Mouse (Mus musculus): ENCODE results near the gene Tuba3a. TPM values are rescaled to one million over a fixed set of nuclear protein-coding genes. Genes with fewer than 3 reads are reported as not detected.
"Not testable (repeated sequence)": the region's sequence is repeated elsewhere in the genome, so short reads cannot be mapped to it uniquely, and the experiment has no call there.

The Tuba3a gene
- total RNA-seq, 2 experiments from 2014 or later, result not detected

GRCm38 (mm10) chr6:125307091-125307490 lies 21.2 kb upstream of the Tuba3a start:
- DNase-seq (ENCODE audit: low spot score in 2 of 2), result no peak

DNA sequence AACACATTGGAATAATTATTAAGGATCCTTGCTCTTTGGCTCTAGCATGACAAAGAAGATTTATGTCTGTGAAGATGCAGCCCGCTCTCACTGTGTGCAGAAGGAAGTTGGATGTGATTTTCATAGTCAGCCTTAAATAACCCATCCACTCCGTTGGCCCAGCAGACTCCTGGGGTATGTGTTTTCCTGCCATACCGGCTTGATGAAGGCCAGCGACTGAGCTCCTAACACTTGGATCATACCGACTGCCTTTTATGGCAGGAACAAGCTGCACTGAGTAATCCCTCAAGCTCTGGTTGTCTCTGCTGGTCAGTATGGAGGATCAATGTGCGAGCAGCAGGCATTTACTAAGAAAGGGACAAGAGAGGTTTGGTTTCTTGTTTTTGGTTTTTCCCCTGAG lies 19.6 kb upstream of the Tuba3a start:
- no peak for DNase-seq (ENCODE audit: low spot score in 2 of 2)

- not testable (repeated sequence) for DNase-seq (ENCODE audit: low spot score in 2 of 2)
Measured at GRCm38 (mm10) chr6:125304408-125304807, 18.6 kb upstream of the Tuba3a start.

- no peak for DNase-seq (ENCODE audit: low spot score in 2 of 2)
Measured at GRCm38 (mm10) chr6:125303242-125303641, 17.4 kb upstream of the Tuba3a start.

DNA sequence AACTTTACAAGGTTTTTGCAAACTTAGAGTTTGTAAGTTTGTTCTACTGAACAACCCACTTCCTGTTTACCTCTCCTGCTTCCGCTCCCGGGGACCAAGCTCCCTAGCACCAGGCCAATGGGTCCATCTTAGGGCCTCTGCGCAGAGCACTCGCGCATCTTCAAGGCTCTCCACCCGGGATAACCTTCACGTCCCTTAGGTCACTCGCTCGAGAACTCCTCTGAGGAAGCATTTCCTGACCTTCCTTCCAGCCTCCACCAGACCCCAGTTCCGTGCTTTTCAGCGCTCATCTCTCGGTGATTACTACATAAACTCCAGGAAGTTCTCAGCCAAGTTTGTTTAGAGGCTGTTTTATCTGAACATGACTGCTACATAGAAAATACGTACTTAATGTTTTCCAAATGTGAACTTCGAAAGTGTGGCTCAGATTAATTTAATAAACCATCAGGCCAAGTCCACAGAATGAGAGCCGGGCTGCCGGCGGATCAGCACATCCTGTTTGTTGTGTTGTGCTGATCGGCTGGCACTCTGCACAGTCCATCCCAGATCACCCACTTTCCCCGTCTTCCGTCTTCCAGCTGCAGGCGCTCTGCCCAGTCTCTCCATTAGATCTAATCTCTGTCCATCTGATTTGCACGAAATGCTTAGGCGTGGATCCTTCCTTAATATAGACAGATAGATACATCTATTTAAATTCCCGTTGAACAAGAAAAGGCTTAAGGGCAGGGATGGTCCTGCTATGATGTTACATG lies 16.6 kb upstream of the Tuba3a start:
- no peak for DNase-seq (ENCODE audit: low spot score in 2 of 2)

- DNase-seq (ENCODE audit: low spot score in 2 of 2), result no peak
Measured at GRCm38 (mm10) chr6:125300982-125301381, 15.1 kb upstream of the Tuba3a start.

DNA sequence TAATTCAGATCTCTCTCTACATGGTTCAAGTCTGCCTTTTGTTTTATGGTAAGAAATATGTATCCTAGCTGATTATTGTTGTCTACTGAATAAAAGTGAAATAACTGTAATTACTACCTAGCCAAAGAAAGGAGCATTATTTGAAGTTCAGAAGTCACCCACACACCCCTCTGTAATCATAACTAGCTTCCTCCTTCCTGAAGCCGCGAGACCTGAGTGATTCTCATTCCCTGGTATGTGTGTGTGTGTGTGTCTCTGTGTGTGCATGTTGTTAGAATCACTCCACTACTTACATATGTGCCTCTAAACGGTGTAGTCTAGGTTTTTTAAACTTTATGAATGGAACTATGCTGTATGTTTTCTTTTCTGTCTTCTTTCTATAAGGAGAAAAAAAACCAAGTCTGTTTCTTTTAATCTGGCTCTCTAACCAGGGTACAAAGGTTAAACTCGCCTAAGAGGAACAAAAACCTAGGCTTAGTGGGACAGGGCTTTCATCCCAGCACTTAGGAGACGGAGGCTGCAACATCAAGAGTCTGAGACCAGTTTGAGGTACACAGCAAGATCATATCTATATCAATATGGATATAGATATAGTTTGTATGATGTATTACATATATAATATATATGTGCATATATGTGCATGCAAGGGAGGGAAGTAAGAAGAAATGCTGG lies 11.4 kb upstream of the Tuba3a start:
- DNase-seq (ENCODE audit: low spot score in 2 of 2), result no peak

- DNase-seq (ENCODE audit: low spot score in 2 of 2), result no peak
Measured at GRCm38 (mm10) chr6:125294049-125294448, 8.2 kb upstream of the Tuba3a start.

DNA sequence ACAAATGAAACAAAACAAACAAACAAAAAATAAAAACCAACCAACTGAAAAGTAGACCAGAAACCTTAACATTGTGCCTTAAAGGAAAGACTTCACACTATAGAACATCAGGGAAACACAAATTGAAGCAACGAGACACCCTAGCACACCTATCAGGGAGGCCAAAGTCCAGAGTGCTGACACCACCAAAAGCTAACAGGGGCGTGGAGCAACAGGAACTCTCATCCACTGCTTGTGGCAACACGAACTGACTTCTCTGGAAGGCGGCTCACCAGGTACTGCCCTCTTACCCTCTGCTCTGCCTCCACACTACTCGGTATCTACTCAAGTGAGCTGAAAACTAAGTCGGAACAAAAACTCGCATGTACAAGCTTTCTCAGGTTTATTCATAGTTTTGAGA lies 6.4 kb upstream of the Tuba3a start:
- DNase-seq (ENCODE audit: low spot score in 2 of 2), result no peak

GRCm38 (mm10) chr6:125291329-125291728 lies 5.5 kb upstream of the Tuba3a start:
- DNase-seq (ENCODE audit: low spot score in 2 of 2), result no peak

GRCm38 (mm10) chr6:125288730-125289129 lies 2.9 kb upstream of the Tuba3a start:
- no peak for DNase-seq (ENCODE audit: low spot score in 2 of 2)

DNA sequence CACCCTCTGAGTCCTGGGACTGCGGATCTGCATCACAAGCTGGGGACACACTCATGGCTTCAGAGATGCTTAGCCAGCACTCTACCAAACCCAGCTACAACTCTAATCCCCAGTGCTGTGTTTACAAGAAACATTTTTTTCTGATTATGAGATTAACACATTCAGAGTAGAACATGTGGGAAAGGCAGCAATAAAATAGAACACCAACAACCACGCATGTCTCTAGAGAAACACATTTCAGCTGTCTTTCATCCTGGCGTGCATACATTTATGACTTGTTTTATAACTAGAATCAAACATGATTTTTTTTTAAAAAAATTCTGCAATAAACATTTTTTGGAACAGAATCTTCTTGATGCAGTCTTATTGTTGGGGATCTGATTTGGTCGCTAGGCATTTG lies 1.1 kb upstream of the Tuba3a start:
- DNase-seq (ENCODE audit: low spot score in 2 of 2), result no peak

DNA sequence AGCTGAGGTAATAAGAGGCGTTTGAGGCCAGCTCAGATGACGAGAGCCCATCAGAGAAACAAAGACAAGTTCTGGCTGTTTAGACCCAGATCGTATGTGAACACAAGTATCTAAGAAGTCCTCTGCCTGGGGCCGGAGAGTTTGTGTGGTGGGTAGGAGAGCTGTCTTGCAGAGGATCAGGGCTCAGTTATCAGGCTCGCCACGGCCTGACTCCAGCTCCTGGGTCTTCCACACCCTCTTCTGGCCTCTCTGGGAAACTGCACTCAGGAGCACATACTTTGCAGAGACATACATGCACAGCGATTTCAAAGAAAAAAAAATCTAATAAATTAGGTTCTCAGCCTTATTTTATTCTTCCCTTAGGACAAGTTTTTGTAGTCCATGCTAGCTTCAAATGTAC lies 1.1 kb downstream of the Tuba3a start:
- DNase-seq (ENCODE audit: low spot score in 2 of 2), result no peak

- no peak for DNase-seq (ENCODE audit: low spot score in 2 of 2)
Measured at GRCm38 (mm10) chr6:125284250-125284649, 1.6 kb downstream of the Tuba3a start.

- not testable (repeated sequence) for DNase-seq (ENCODE audit: low spot score in 2 of 2)
Measured at GRCm38 (mm10) chr6:125282721-125283120, 3.1 kb downstream of the Tuba3a start.

- no peak for DNase-seq (ENCODE audit: low spot score in 2 of 2)
Measured at GRCm38 (mm10) chr6:125279729-125280128, 6.1 kb downstream of the Tuba3a start.

DNA sequence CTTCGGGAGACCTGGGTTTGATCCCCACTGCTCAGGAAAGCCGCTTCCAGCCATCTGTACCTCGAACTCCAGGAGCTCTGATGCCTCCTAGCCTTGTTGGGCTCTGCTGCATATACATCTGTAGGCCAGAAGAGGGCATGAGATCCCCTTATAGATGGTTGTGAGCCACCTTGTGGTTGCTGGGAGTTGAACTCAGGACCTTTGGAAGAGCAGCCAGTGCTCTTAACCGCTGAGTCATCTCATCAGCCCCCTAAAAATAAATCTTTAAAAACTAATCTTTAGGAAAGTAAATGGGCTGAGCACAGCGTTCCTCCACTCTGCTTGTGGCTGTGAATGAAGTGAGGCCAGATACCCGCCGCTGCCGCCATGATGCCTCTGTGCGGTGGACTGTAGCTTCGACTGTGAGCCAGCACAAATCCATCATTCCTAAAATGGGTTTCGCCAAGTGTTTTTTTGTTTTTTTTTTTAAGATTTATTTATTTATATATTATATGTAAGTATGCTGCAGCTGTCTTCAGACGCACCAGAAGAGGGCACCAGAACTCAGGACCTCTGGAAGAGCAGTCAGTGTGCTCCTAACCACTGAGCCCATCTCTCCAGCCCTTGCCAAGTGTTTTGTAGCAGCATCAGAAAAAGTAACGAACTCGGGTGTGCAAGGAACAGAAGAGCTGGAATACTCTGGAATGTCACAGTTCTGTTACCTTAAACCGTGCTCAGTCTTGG lies 10.8 kb downstream of the Tuba3a start:
- peak in 1 of 2 experiments; percentile 54 for DNase-seq (ENCODE audit: low spot score in 2 of 2)

GRCm38 (mm10) chr6:125272228-125272785 lies 13.5 kb downstream of the Tuba3a start:
- DNase-seq (ENCODE audit: low spot score in 2 of 2), result no peak

GRCm38 (mm10) chr6:125271455-125272227 lies 14.2 kb downstream of the Tuba3a start:
- DNase-seq (ENCODE audit: low spot score in 2 of 2), result peak; percentile 76 to 92

GRCm38 (mm10) chr6:125268799-125269198 lies 17.0 kb downstream of the Tuba3a start:
- DNase-seq (ENCODE audit: low spot score in 2 of 2), result no peak

- DNase-seq (ENCODE audit: low spot score in 2 of 2), result no peak
Measured at GRCm38 (mm10) chr6:125267469-125267868, 18.4 kb downstream of the Tuba3a start.
